Mouse (Mus musculus) midbrain, embryonic 12.5 days (tissue): ENCODE data around the gene Ptpn11. TPM values are rescaled to one million over a fixed set of nuclear protein-coding genes. Genes with fewer than 3 reads are reported as not detected.

Experiments
- ATAC-seq: fragments of 200-750 bp; cut with Nextera tagmentation; 2 replicates; pipeline ENCODE4 v1.8.0; 2017; ENCODE audit warnings: low read depth, moderate TSS enrichment, moderate library complexity; ENCODE audit not compliant: low FRiP score
- H3K27ac ChIP-seq: fragments of 300-500 bp; sonication (generic); replicated peaks from 2 replicates; pipeline ENCODE4 v1.5.1; 2016; ENCODE audit warnings: mild to moderate bottlenecking
- H3K27me3 ChIP-seq: fragments of 300-500 bp; sonication (generic); 2 replicates; pipeline ENCODE4 v1.6.1; 2016; ENCODE audit warnings: mild to moderate bottlenecking
- H3K36me3 ChIP-seq: fragments of 300-500 bp; sonication (generic); 2 replicates; pipeline ENCODE4 v1.6.1; 2016
- H3K4me1 ChIP-seq: fragments of 300-500 bp; sonication (generic); 2 replicates; pipeline ENCODE4 v1.6.1; 2016
- H3K4me2 ChIP-seq: fragments of 300-500 bp; sonication (generic); replicated peaks from 2 replicates; pipeline ENCODE4 v1.6.1; 2016; ENCODE audit warnings: mild to moderate bottlenecking, moderate library complexity
- H3K4me3 ChIP-seq: fragments of 300-500 bp; sonication (generic); 2 replicates; pipeline ENCODE4 v1.5.1; 2016; ENCODE audit warnings: mild to moderate bottlenecking
- H3K9ac ChIP-seq: fragments of 300-500 bp; sonication (generic); replicated peaks from 2 replicates; pipeline ENCODE4 v1.6.1; 2016; ENCODE audit warnings: mild to moderate bottlenecking, moderate library complexity
- H3K9me3 ChIP-seq: fragments of 300-500 bp; sonication (generic); 2 replicates; pipeline ENCODE4 v1.6.1; 2016; ENCODE audit warnings: mild to moderate bottlenecking
- WGBS: fragments of 180-500 bp; shearing (Covaris S2); methylation state at CpG from one replicate; pipeline ENCODE4 v1.1.7; 2016; 5-methylcytosine and 5-hydroxymethylcytosine counted together
- polyA plus RNA-seq: library from polyadenylated mRNA; unstranded; fragments of >200 nt; fragmentation: Nextera tagmentation; extraction: Ambion mirVana; gene quantifications from 2 replicates; pipeline ENCODE4 v1.2.1, GENCODE M21; 2016

Ptpn11 gene
- polyA plus RNA-seq, 1 experiment from 2014 or later: 24.1 TPM

GRCm38 (mm10) chr5:121196764-121197163 is 5.6 kb upstream of the Ptpn11 start:
- 52% methylated on average over 5 of the region's 5 CpGs for WGBS

GRCm38 (mm10) chr5:121194173-121194572 is 3.0 kb upstream of the Ptpn11 start:
- H3K9ac ChIP-seq: no peak overlapping the region
- no peaks in the 10 kb centered on the region for H3K9me3 ChIP-seq
- H3K4me1 ChIP-seq: peaks cover 14% of the 10 kb centered on the region
- 27% methylated on average over 1 of the region's 1 CpGs for WGBS
- 0 out of 2 replicates have a peak, but pooled peaks cover 5% of the 10 kb centered on the region for H3K27me3 ChIP-seq
- no peak for ATAC-seq
- no peak overlapping the region for H3K27ac ChIP-seq
- H3K36me3 ChIP-seq: no peaks in the 10 kb centered on the region
- no peak overlapping the region for H3K4me3 ChIP-seq
- no peak overlapping the region for H3K4me2 ChIP-seq

More at GRCm38 (mm10) chr5:121196764-121197163, 5.6 kb upstream of the Ptpn11 start:
- 0 out of 2 replicates have a peak, but pooled peaks cover 5% of the 10 kb centered on the region for H3K27me3 ChIP-seq
- no peak overlapping the region for H3K4me2 ChIP-seq
- ATAC-seq: no peak
- no peak overlapping the region for H3K9ac ChIP-seq
- no peak overlapping the region for H3K27ac ChIP-seq
- no peak overlapping the region for H3K4me3 ChIP-seq
- 0 out of 2 replicates have a peak, but pooled peaks cover under 1% of the 10 kb centered on the region for H3K4me1 ChIP-seq
- H3K36me3 ChIP-seq: no peaks in the 10 kb centered on the region
- H3K9me3 ChIP-seq: no peaks in the 10 kb centered on the region

GRCm38 (mm10) chr5:121191584-121191906 is 348 bp upstream of the Ptpn11 start:
- Histone ChIP-seq H3K4me1 (peaks cover 37% of the 10 kb centered on the region), H3K27ac (peak overlapping the region; percentile 64), H3K4me3 (peak overlapping the region; percentile 99), H3K27me3 (0 out of 2 replicates have a peak, but pooled peaks cover 3% of the 10 kb centered on the region), H3K36me3 (no peaks in the 10 kb centered on the region), H3K9ac (peak overlapping the region; percentile 93), H3K4me2 (peak overlapping the region; percentile 88), H3K9me3 (no peaks in the 10 kb centered on the region)
- 10% methylated on average over 17 of the region's 17 CpGs for WGBS
- ATAC-seq: peak; percentile 36

- Histone ChIP-seq H3K27me3 (0 out of 2 replicates have a peak, but pooled peaks cover 3% of the 10 kb centered on the region), H3K9me3 (no peaks in the 10 kb centered on the region), H3K36me3 (no peaks in the 10 kb centered on the region), H3K4me2 (peak overlapping the region; percentile 88), H3K27ac (peak overlapping the region; percentile 79), H3K4me3 (peak overlapping the region; percentile 99), H3K9ac (peak overlapping the region; percentile 93), H3K4me1 (peaks cover 45% of the 10 kb centered on the region)
- no peak for ATAC-seq
- 33% methylated on average over 21 of the region's 21 CpGs for WGBS
Observed at GRCm38 (mm10) chr5:121190210-121190835, 874 bp downstream of the Ptpn11 start.

- Histone ChIP-seq H3K27me3 (no peaks in the 10 kb centered on the region), H3K4me1 (peaks cover 51% of the 10 kb centered on the region), H3K4me3 (no peak overlapping the region), H3K36me3 (no peaks in the 10 kb centered on the region), H3K4me2 (peak overlapping the region; percentile 21; the same call in 1 of the 2 replicates), H3K27ac (no peak overlapping the region; the same call in 1 of the 2 replicates), H3K9me3 (no peaks in the 10 kb centered on the region), H3K9ac (no peak overlapping the region; the same call in 1 of the 2 replicates)
- no peak for ATAC-seq
- WGBS: 76% methylated on average over 9 of the region's 9 CpGs
Observed at GRCm38 (mm10) chr5:121189182-121189581, 2.0 kb downstream of the Ptpn11 start.

GRCm38 (mm10) chr5:121188265-121188664 is 2.9 kb downstream of the Ptpn11 start:
- no peaks in the 10 kb centered on the region for H3K27me3 ChIP-seq
- H3K4me3 ChIP-seq: no peak overlapping the region
- no peak for ATAC-seq
- H3K9ac ChIP-seq: 0 out of 2 replicates have a peak overlapping the region, but pooled peaks have one; percentile 11
- no peaks in the 10 kb centered on the region for H3K9me3 ChIP-seq
- no peaks in the 10 kb centered on the region for H3K36me3 ChIP-seq
- H3K4me1 ChIP-seq: peaks cover 56% of the 10 kb centered on the region
- 89% methylated on average over 9 of the region's 9 CpGs for WGBS
- H3K4me2 ChIP-seq: no peak overlapping the region; the same call in 1 of the 2 replicates
- no peak overlapping the region for H3K27ac ChIP-seq

- Histone ChIP-seq H3K36me3 (no peaks in the 10 kb centered on the region), H3K4me3 (no peak overlapping the region), H3K9me3 (no peaks in the 10 kb centered on the region), H3K4me2 (peak overlapping the region; percentile 6; the same call in 1 of the 2 replicates), H3K4me1 (peaks cover 58% of the 10 kb centered on the region), H3K27me3 (no peaks in the 10 kb centered on the region), H3K27ac (no peak overlapping the region), H3K9ac (0 out of 2 replicates have a peak overlapping the region, but pooled peaks have one; percentile 11)
- no peak for ATAC-seq
- WGBS: 81% methylated on average over 8 of the region's 8 CpGs
Observed at GRCm38 (mm10) chr5:121187580-121188001, 3.6 kb downstream of the Ptpn11 start.

- 44% methylated on average over 11 of the region's 11 CpGs for WGBS
- Histone ChIP-seq H3K9ac (no peak overlapping the region), H3K36me3 (no peaks in the 10 kb centered on the region), H3K4me2 (0 out of 2 replicates have a peak overlapping the region, but pooled peaks have one; percentile 4), H3K9me3 (no peaks in the 10 kb centered on the region), H3K4me3 (no peak overlapping the region), H3K27me3 (no peaks in the 10 kb centered on the region), H3K27ac (peak overlapping the region; percentile 52), H3K4me1 (peaks cover 49% of the 10 kb centered on the region)
- ATAC-seq: no peak
Observed at GRCm38 (mm10) chr5:121184945-121185551, 6.1 kb downstream of the Ptpn11 start.

- no peaks in the 10 kb centered on the region for H3K9me3 ChIP-seq
- H3K4me3 ChIP-seq: no peak overlapping the region
- 0 out of 2 replicates have a peak overlapping the region, but pooled peaks have one; percentile 16 for H3K27ac ChIP-seq
- 90% methylated on average over 2 of the region's 2 CpGs for WGBS
- no peak for ATAC-seq
- H3K27me3 ChIP-seq: no peaks in the 10 kb centered on the region
- no peak overlapping the region for H3K4me2 ChIP-seq
- H3K9ac ChIP-seq: no peak overlapping the region
- H3K4me1 ChIP-seq: peaks cover 51% of the 10 kb centered on the region
- no peaks in the 10 kb centered on the region for H3K36me3 ChIP-seq
Observed at GRCm38 (mm10) chr5:121184375-121184774, 6.8 kb downstream of the Ptpn11 start.

- Histone ChIP-seq H3K9me3 (no peaks in the 10 kb centered on the region), H3K27ac (no peak overlapping the region), H3K4me1 (peaks cover 47% of the 10 kb centered on the region), H3K9ac (no peak overlapping the region), H3K36me3 (no peaks in the 10 kb centered on the region), H3K4me2 (no peak overlapping the region), H3K27me3 (no peaks in the 10 kb centered on the region), H3K4me3 (no peak overlapping the region)
- WGBS: 85% methylated on average over 9 of the region's 9 CpGs
- ATAC-seq: no peak
Observed at GRCm38 (mm10) chr5:121183269-121183668, 7.9 kb downstream of the Ptpn11 start.

GRCm38 (mm10) chr5:121179077-121179857 is 11.9 kb downstream of the Ptpn11 start:
- Histone ChIP-seq H3K36me3 (no peaks in the 10 kb centered on the region), H3K4me3 (no peak overlapping the region), H3K9me3 (no peaks in the 10 kb centered on the region), H3K4me2 (no peak overlapping the region), H3K27ac (no peak overlapping the region; the same call in 1 of the 2 replicates), H3K4me1 (peaks cover 17% of the 10 kb centered on the region), H3K9ac (no peak overlapping the region), H3K27me3 (no peaks in the 10 kb centered on the region)
- ATAC-seq: no peak
- WGBS: 74% methylated on average over 9 of the region's 9 CpGs
